Mouse (Mus musculus) cerebellum, postnatal 36 days (tissue): ENCODE results near the gene Gm4070.
"Not testable (repeated sequence)": the region's sequence is repeated elsewhere in the genome, so short reads cannot be mapped to it uniquely, and the experiment has no call there.

Source experiments
- DNase-seq, 2 experiments: peaks; one replicate each; pipeline ENCODE4 v3.0.0; 2021 to 2022; ENCODE audit warnings: mixed read lengths in 2 of 2

Gm4070 gene

GRCm38 (mm10) chr7:105953812-105954211 is at the start of gene Gm4070:
Gene Gm4070, minus strand, starts transcription at chr7:105953967.
- DNase-seq: not testable (repeated sequence)

GRCm38 (mm10) chr7:105954540-105954939 is 773 bp upstream of the Gm4070 start:
- DNase-seq: not testable (repeated sequence)

- not testable (repeated sequence) for DNase-seq
Measured at GRCm38 (mm10) chr7:105952408-105952807, 1.4 kb downstream of the Gm4070 start.

GRCm38 (mm10) chr7:105945238-105945637 is 8.5 kb downstream of the Gm4070 start:
- not testable (repeated sequence) for DNase-seq

GRCm38 (mm10) chr7:105932132-105932531 is 21.6 kb downstream of the Gm4070 start:
- DNase-seq: not testable (repeated sequence)

- not testable (repeated sequence) for DNase-seq
Measured at GRCm38 (mm10) chr7:105883588-105884336, 70.0 kb downstream of the Gm4070 start.

GRCm38 (mm10) chr7:105879717-105880484 is 73.9 kb downstream of the Gm4070 start:
- not testable (repeated sequence) for DNase-seq

- not testable (repeated sequence) for DNase-seq
Measured at GRCm38 (mm10) chr7:105855718-105856560, 97.8 kb downstream of the Gm4070 start.
